Mouse (Mus musculus) hindlimb bud, embryonic 11.5 days (tissue): ENCODE measurements around the gene Tstd2.

Source experiments
- DNase-seq: peaks from one replicate; pipeline ENCODE4 v3.0.0-alpha.2; 2012; ENCODE audit warnings: low read depth, low spot score; ENCODE audit errors: extremely low spot score

The Tstd2 gene

DNA sequence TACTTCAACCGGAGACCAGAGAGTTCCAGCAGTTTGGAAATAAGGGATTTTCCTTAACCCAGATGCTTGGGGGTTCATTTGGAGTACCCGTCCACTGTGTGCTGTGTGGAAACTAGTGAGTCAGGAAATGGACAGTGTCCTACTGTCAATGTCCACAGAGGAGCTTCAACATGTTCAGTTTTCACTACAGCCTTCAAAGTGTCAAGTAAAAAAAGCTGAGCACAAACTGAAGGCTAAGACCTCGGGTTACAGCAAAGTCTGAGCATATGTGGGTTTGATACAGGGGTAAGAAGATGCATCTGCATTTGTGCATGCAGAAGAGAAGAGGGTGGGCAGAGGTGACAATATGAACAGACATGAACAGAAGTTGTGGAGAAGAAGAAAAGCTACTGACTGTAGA is 17.7 kb downstream of the Tstd2 start:
- no peak for DNase-seq

DNA sequence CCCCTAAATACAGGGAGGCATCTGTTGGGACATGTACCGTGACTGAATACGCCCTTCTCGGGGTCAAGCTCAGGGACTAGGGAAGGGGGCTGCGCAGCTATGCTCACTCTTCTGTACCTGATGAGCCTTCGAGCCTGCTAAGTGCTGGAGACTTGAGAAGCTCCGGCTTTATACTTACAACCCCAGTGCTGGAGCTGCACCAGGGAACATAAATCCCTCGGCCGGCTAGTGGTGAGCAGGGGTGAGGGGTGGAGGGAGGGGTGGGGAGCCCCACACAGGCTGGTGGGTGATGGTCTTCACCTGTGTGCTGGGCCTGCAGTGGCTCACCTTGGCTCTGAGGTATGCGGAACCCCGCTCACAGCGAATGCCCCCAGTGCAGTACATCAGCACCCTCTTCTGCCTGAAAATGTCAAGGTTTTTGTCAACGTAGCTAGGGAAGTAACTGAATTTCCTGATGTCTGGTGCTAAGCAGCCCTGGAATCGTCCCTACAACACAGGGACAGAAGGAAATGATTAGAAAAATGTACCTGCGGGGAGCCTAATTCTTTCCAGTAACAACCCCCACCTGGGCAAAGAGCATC is 18.9 kb downstream of the Tstd2 start:
- no peak for DNase-seq

DNA sequence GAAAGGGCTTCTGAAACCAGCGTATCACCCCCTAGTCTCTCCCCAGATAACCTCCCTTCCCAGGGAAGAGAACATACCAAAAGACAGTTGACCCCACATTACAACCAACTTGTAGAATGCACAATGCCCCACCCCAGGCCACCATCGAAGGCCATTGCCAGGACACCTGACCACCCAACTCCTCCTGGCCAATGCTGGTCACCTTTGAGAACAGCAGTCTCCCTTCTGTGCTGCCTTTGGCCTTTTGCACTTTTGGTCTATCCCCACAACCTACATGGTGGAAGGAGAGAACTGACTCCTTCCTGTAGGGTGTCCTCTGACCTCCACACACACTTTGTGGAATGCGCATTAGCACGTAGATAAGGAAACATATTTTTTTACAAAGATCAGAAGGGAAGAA is 21.0 kb downstream of the Tstd2 start:
- DNase-seq: no peak

DNA sequence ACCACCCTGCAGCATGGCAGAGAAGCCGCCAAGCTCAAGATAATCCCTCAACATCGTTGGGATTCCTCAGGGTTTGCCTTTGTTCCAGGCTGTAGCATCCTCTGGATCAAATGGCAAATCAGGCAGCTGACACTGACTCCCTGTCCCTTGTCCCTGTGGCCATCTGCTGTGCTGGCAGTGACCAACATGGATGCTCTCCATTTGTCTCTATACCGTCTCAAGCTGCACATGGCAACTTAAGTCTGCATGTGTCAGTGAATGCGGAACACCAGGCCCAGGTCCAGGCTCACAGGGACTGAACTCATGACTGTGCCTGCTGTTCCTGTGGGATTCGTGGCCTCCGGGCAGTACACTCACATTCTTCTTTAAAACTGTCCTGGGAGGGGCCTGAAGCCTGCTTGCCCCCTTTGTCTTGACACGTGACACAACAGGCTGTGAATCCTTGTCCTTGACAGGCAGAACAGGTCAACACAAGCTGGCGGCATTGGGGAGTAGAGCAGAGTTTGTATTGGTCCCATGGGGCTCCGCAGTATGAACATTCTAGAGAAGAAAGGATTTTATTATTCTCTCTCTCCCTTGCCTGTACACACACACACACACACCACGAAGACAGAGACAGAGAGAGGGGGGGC is 21.8 kb downstream of the Tstd2 start:
- DNase-seq: no peak

DNA sequence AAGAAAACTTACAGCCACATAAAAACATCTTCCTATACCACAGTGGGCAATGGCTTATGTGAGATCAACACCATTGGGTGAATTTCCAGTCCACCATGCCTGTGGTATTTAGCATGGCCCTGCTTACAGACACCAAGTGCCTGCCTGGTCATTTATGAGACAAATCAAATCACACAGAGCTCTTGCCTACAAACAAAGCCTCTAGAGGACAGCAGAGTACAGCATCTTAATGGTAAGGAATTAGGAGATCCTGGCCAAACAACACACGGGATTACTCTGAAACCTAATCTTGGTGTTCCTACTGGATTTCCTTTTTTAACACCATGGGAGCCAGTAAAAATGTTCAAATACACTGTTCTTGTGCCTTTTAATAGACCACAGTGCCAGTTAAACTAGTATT is 23.2 kb downstream of the Tstd2 start:
- no peak for DNase-seq

DNA sequence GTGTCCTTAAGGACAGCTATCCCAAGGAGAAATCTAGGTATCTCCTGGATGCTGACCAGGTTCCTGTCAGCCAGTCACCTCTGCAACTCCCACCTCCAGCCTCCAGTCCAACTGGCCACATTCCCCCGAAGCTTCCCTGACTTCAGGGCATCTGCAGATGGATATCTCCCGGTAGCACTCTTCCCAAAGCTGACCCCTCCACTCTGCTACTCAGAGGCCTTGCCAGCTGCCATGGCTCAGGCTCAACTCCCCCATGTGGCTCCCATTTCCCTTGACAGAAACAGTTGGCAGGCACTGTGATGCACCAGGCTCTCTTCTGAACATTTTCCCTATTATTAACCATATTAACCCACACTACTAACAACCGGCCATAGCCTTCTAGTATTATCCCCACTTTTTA is 27.1 kb downstream of the Tstd2 start:
- no peak for DNase-seq

DNA sequence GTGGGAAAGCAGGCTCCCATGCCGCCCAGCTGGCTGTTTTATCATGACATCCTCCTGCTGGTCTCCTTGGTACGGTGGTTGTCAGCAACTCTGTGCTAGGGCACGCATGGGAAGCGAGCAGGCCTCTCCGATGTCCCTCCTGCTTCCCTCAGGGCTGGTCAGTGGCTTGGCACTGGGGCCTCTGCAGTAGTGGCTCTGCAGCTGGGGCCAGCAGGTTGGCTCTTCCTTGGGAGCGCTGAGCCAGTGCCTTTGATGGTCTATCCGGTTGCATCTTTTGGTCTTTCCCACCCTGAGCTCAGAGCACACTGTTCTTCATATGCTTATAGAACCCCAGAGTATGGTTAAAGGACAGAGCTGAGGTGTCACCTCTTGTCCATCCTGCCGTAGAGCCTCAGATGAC is 28.4 kb downstream of the Tstd2 start:
- no peak for DNase-seq

DNA sequence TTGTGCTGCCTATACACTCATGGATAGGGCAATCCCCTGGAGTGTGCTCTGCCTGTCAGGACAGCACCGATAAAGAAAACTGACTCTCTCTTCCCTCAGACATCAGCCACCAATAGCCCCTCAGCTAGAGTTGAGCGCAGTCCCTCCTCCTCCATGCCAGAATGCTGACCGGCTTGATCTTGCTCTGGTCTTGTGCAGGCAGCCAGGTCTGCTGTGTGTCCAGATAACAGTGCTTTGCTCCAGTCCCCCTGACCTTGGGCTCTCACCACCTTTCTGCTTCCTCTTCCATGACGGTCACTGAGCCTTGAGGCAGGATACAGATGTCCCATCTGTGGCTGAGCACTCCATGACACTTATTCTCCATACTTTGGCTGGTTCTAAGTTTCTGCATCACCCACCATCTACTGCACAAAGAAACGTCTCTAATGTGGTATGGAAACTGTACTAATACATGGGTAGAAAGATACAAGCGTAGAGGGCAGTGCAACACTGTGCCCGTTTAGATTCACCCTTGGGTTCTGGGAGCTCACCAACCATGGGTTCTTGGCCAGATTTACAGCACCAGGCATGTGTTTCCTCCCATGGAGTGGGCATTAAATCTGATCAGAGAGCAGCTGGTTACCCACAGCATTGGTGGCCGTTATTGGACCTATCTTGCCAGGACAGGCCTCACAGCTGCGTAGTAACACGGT is 36.3 kb downstream of the Tstd2 start:
- no peak for DNase-seq

DNA sequence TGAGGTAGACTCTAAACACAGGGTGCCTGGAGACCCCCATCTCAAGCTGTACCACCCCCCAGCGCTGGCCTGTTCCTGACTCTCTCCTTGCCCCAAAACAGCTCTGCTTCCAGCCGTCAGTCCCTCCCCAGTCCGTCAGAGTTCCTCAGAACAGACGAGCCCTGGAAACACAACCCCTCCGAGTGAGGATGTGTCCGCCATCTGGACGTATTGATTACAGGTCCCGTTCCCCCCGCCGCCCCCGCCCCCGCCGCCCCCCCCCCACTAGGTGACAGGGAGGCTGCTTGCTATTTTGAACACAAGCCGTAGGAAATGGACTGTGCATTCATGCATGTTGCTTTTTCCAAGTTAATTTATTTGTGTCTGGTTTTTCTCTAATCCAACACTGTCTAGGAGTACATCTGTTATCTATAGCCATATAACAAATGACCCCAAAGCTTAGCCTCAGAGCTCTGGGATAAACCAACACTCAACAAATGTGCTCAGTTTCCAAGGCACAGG is 37.2 kb downstream of the Tstd2 start:
- DNase-seq: no peak

DNA sequence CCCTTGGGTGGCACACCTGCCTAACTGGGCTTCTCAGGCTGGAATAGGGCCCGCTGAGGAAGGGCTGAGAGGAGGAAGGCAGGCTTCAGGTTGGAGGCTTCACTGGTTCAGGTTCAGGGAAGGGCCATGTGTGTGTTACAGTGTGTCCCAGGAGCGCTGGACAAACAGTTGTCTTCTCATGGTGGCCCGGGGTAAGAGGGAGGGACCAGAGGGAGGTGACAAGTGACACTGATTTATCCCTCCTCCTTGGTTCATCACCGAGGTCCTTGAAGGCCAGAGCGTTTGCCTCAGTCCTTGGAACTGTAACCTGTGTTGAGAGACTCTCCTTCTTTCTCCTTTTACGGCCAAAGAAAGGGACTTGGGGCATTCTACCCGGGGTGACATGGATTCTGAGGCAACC is 38.0 kb downstream of the Tstd2 start:
- no peak for DNase-seq

DNA sequence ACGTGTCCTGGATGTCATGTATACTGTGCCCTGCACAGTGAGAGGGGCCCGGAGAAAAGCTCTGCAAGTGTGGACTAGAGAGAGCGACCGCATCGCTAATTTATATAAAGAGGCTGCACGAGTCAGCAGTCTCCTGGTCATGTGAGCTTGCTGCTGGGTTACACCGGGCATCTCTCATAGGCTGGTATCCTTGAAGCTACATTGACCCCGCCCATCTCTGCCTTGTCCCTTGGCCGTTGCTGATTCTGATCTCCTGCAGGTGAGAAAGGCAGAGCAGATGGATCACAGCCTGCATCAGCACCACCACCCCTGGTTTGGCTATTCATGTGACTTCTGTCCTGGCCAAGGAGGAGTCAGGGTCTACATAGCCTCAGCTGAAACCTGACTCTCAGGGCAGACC is 39.4 kb downstream of the Tstd2 start:
- no peak for DNase-seq

DNA sequence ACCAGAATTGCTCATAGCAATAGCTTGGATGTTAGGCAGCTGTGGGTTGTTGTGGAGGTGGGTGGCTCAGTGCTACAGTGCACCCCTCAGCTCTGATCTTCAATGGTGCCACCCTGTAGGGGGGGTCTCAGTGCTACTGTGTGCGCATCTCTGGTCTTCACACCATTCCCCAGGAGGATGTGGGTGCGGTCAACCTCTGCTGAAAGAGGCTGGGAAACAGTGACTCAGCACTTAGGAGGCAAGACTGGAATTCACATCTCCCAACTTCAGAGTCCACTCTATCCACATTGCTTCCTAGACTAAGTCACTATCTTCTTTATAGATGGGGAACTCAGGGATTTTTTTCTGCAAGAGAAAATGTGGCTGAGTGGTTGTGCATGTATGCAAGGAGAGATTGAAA is 40.9 kb downstream of the Tstd2 start:
- DNase-seq: no peak

DNA sequence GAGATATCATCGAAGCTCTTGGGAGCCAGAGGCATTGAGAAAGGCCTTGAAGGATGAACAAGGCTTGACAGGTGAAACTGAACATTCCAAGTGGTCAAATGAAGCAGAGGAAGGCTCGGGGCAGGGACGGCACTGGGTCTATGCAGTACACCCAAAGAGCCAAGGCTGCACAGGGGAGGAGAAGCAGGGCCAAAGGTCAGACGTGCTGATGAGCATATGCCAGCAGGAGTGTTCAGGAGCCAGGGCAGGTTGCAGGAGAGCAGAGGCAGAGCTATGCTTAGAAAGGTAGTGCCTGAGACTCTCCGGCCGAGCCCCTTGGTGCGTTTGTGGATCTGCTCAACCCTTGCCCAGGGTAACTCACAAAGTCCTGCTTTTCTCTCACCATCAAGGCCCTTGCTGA is 41.9 kb downstream of the Tstd2 start:
- DNase-seq: no peak

DNA sequence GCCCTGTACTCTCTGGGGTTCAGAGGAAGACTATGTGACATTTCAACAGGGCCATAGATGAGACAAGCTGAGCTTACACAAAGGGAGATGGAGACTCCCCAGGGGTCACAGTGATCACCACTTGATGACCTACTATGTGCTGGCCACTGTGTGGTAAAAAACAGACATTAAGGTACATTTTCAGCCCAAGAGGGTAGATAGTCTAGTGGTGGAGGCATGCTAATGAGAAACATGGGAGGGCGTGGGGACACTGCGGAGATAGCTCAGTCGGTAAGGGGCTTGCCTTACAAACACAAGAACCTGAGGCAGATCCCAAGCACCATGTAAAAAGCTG is 42.7 kb downstream of the Tstd2 start:
- DNase-seq: no peak

DNA sequence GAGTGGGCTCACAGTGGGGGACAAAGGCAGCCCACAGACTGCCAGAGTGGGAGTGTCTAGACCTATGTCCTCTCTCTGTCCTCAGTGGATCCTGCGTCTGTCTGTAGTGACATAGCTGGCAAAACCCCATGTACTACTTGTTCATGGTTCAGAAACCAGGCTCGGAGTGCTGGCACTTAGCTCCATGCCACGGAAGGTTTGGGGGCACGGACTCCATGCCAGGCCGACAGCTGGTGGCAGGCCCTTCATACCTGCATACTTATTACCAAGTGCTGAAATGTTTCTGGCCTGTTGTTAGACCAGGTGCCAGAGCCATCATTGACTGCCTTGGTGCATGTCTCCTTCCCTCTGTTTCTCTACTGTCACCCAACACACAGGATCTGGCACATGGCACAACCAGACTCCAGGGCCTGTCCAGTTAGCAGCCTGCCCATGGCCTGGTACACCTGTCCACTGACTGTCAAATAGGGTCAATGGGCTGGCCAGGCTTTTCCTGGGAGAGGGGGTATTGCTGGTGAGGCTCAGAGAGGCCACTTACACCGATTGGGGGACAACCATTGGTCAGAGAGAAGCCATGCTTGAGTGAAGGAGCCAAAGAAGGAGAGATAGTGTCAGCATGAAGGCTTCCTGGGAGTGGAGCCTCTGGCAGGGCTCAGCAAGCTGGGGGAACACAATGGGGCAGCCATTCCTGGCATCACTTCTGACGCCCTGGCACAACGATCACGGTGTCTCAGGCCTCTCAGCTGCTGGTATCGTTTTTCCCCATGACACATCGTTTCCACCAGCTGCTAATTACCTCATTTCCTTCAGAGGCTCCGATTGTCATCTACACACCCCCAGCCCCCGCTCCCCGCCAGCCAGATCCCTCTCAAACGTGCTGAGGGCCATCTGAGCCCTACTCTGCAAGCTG is 43.3 kb downstream of the Tstd2 start:
- no peak for DNase-seq

DNA sequence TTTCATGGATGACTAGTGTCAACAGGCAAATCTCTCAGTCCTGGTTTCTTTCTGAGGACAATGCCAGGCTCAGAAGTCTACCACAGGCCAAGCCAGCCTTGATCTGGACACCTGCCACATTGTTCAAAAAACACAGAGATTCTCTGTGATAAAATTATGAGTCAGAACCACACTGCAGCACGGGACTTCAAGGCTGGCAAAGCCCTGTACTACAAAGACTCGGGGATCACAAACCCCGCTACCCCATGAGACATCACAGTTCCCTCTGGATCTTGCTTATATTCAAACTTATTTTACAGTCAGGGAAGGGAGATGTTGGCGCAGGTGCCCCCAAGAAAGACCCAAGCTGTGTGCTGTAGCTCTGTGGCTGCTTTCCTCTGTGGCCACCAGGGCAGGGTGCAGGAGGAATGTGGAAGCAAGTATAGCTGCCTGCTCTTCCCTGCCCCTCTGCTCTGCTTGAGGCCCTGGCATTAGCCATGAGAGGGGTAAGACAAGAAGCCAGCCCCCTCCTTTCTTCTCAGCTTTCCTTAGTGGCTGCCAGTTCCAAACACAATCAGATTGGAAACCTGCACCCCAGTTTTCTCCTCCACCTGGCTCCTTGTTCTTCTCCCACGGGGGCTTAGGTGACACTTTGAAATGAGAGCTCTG is 45.9 kb downstream of the Tstd2 start:
- DNase-seq: no peak

DNA sequence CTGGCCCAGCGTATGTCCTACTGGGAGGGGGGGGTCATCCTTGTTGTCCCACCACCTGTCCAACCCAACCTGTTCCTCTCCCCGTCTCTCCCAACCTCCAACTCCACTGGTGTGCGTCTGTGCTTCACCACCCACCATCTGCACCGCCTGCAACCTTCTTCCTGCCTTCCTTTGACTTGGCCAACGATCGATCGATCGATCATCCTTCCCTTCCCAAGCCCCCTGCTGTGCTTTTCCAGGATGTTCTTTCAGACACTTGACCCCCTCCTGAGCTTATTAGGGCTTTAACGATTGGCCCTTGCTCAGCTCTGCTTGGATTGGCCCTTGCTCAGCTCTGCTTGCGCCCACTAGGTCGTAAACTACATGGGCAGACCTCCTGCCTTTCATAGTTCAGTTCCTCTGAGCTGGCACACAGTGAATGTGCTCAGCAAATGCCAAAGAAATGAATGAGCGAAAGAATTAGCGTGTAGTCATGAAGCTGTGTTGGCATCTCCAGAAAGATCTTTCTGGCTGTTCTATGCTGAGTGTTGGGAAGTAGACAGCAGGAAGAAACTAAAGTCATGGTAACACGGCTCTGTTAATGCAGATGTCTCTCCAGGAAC is 48.9 kb downstream of the Tstd2 start:
- no peak for DNase-seq

DNA sequence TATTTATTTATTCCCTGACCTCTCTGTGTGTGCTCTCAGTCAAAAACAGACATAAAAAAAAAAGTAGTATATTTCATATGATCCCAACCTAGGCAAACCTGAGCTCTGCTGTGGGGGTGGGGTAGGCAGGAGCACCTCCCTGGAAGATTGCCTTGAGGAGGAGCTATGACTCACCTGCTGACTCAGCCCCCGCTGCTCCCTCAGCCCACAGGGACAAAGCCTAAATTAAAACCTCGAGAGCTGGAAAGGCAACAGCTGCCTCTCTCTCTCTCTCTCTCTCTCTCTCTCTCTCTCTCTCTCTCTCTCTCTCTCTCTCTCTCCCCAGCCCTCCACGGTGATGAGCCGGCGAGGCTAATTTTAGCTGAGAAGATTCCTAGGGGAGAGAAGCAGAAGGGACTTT is 50.6 kb downstream of the Tstd2 start:
- DNase-seq: no peak

DNA sequence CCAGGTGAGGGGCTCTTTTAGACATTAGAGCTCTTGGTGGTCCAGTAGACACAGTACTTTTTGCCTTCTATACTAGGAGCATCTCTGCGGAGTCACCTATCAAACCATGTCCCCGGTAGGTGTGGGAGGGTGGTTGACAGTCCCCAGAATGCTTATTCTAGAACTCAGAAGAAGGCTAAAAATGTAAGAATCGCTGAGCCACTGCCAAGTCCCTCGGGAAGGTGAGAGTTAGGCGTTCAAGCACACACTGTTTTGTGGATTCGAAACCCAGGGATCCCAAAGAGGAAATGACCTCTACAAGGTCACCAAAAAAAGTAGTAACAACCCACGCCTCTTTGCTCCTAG is 51.1 kb downstream of the Tstd2 start:
- no peak for DNase-seq

DNA sequence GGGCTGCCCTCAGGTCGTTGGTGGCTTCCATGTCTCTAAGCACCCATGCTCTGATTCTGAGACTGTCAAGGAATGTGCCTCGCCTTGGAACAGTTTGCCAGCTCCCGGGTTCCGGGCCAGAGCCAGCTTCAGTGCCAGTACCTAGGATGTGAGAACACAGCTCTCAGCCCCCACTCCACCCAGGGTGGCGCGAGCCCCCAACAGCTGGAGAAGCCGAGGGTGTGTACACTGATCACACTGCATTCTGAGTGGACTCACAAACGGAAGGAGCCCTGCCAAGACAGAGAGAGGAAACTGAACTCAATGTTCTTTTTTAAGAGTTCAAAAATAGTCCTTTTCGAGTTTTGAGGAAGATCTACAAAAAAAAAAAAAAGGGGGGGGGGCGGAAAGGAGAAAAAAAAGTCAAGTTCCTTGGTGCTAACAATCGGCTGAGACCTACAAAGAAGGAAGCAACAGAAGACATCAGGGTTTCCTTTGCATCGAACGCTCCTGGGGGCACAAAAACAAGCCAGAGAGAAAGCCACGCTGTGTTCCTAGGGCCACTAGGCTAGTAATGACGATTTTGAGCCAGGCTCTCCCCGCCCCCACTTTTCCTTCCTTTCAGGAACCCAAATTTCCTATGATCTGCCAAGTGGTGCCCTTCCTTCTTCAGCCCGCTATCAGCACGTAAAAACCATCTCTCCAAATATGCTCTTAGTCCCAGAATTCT is 51.6 kb downstream of the Tstd2 start:
- no peak for DNase-seq
